Mouse (Mus musculus) cerebellum, postnatal 10 days (tissue): ENCODE measurements at regions not wholly inside any gene's neighbourhood (a gene's known extent, or its start where the extent isn't known, plus 50 kb on each side); places are given as distances from the start of the nearest gene placed in this dataset.

Experiments
- DNase-seq, 2 experiments: peaks; one replicate each; pipeline ENCODE4 v3.0.0; 2021; ENCODE audit warnings: mixed read lengths in 2 of 2

GRCm38 (mm10) chr8:103148013-103148412 is 362.6 kb upstream of the Cdh11 start:
- DNase-seq = peak in 1 of 2 experiments; percentile 2

GRCm38 (mm10) chr8:103148447-103148846 is 363.0 kb upstream of the Cdh11 start:
- no peak for DNase-seq

- DNase-seq = peak in 1 of 2 experiments; percentile 12
Observed at GRCm38 (mm10) chr8:103166623-103167316, 381.3 kb upstream of the Cdh11 start.

GRCm38 (mm10) chr8:103173313-103173712 is 387.9 kb upstream of the Cdh11 start:
- no peak for DNase-seq

GRCm38 (mm10) chr8:103173803-103174429 is 388.5 kb upstream of the Cdh11 start:
- no peak for DNase-seq

GRCm38 (mm10) chr8:103180661-103181060 is 395.2 kb upstream of the Cdh11 start:
- DNase-seq = no peak

GRCm38 (mm10) chr8:103188720-103189498 is 403.5 kb upstream of the Cdh11 start:
- peak; percentile 13 to 16 for DNase-seq

- no peak for DNase-seq
Observed at GRCm38 (mm10) chr8:103198251-103198650, 412.8 kb upstream of the Cdh11 start.

GRCm38 (mm10) chr8:103199696-103200615 is 414.5 kb upstream of the Cdh11 start:
- DNase-seq = no peak

- no peak for DNase-seq
Observed at GRCm38 (mm10) chr8:103203710-103204109, 418.3 kb upstream of the Cdh11 start.

GRCm38 (mm10) chr8:103214606-103215005 is 429.2 kb upstream of the Cdh11 start:
- no peak for DNase-seq

- no peak for DNase-seq
Observed at GRCm38 (mm10) chr8:103230741-103231475, 445.5 kb upstream of the Cdh11 start.

GRCm38 (mm10) chr8:103234374-103234773 is 448.9 kb upstream of the Cdh11 start:
- DNase-seq = no peak

- peak in 1 of 2 experiments; percentile 5 for DNase-seq
Observed at GRCm38 (mm10) chr8:103235614-103236013, 450.2 kb upstream of the Cdh11 start.

- DNase-seq = no peak
Observed at GRCm38 (mm10) chr8:103238456-103238970, 453.1 kb upstream of the Cdh11 start.

GRCm38 (mm10) chr8:103244169-103244568 is 458.7 kb upstream of the Cdh11 start:
- peak; percentile 3 to 22 for DNase-seq

GRCm38 (mm10) chr8:103244658-103245057 is 459.2 kb upstream of the Cdh11 start:
- DNase-seq = no peak

- DNase-seq = no peak
Observed at GRCm38 (mm10) chr8:103245864-103246263, 460.4 kb upstream of the Cdh11 start.

GRCm38 (mm10) chr8:103261236-103261635 is 475.8 kb upstream of the Cdh11 start:
- DNase-seq = no peak

- DNase-seq = no peak
Observed at GRCm38 (mm10) chr8:103270035-103270434, 484.6 kb upstream of the Cdh11 start.

GRCm38 (mm10) chr8:103270815-103271553 is 485.5 kb upstream of the Cdh11 start:
- DNase-seq = no peak
